Mouse (Mus musculus): ENCODE measurements around the gene Cela3b. TPM values are rescaled to one million over a fixed set of nuclear protein-coding genes. Genes with fewer than 3 reads are reported as not detected.

Cela3b gene
- polyA plus RNA-seq, 1 experiment from 2014 or later, result 0.42 TPM

GRCm38 (mm10) chr4:137465125-137465787, 34.9 kb upstream of the Cela3b start:
- Histone ChIP-seq H3K27ac (ENCODE audit: low read depth) (peak overlapping the region; percentile 29; the same call in 1 of the 2 replicates), H3K27me3 (ENCODE audit: insufficient read depth, low read length) (0 out of 2 replicates have a peak, but pooled peaks cover 2% of the 10 kb centered on the region), H3K4me1 (ENCODE audit: insufficient read depth) (peaks cover 10% of the 10 kb centered on the region), H3K4me3 (ENCODE audit: low read depth, low read length) (no peak overlapping the region), H3K4me2 (ENCODE audit: low read depth, low read length) (no peak overlapping the region), H3K9ac (replicated peaks) (no peak overlapping the region), H3K36me3 (replicated peaks; ENCODE audit: insufficient read depth, low read length) (no peaks in the 10 kb centered on the region), H3K9me3 (ENCODE audit: low read length) (no peaks in the 10 kb centered on the region)
- TF ChIP-seq CTCF (IDR thresholded peaks at IDR 0.05; ENCODE audit: low read depth) (no peak), EP300 (IDR thresholded peaks at IDR 0.05; ENCODE audit: low read depth) (no peak)
- DNase-seq (no peak), ATAC-seq (no peak)
- 59% methylated on average over 13 of the region's 13 CpGs for WGBS (ENCODE audit: insufficient replicate concordance)

DNA sequence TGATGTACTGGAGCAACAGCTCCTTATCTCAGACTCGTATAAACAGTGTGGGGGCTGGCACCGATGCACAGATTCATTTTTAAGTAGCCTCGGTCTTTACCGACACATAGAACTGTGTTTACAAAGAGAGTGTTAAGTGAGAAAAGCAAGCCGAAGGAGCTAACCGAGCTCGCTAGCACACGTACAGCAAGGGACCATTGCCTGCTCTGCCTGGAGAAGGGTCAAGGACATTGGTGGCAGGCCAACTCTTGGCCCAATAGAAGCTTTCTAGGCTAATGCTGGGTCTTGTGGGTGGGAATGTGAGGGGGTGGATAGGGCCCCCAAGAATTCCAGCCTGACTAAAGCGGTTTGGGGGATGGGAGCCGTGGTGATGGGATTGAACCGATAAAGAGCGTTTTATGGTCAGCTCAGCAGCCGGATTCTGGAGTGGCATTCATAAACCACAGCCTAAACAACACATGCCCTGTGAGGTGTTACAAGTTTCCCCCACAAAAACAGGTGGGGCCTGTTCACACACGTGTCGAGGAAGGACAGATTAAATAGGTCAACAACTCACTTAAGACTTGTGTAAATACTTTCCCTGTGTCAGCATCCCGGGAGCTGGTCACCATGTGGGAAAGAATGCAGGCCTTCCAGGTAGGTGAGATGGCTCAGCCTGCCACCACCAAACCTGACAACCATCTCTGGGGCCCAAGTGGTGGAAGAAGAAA, 31.8 kb upstream of the Cela3b start:
- WGBS (ENCODE audit: insufficient replicate concordance), result 62% methylated on average over 16 of the region's 16 CpGs
- Histone ChIP-seq H3K36me3 (replicated peaks; ENCODE audit: insufficient read depth, low read length) (no peaks in the 10 kb centered on the region), H3K27me3 (ENCODE audit: insufficient read depth, low read length) (no peaks in the 10 kb centered on the region), H3K9ac (replicated peaks) (no peak overlapping the region), H3K4me2 (ENCODE audit: low read depth, low read length) (no peak overlapping the region), H3K4me1 (ENCODE audit: insufficient read depth) (peaks cover 3% of the 10 kb centered on the region; the same call in 1 of the 2 replicates), H3K9me3 (ENCODE audit: low read length) (no peaks in the 10 kb centered on the region), H3K4me3 (ENCODE audit: low read depth, low read length) (no peak overlapping the region), H3K27ac (ENCODE audit: low read depth) (no peak overlapping the region)
- TF ChIP-seq EP300 (IDR thresholded peaks at IDR 0.05; ENCODE audit: low read depth) (no peak), CTCF (IDR thresholded peaks at IDR 0.05; ENCODE audit: low read depth) (no peak)
- DNase-seq, result no peak
- ATAC-seq, result no peak

- H3K9ac ChIP-seq (replicated peaks), result no peak overlapping the region
- no peak overlapping the region for H3K4me2 ChIP-seq (ENCODE audit: low read depth, low read length)
- H3K27ac ChIP-seq (ENCODE audit: low read depth), result no peak overlapping the region
- no peak overlapping the region for H3K4me3 ChIP-seq (ENCODE audit: low read depth, low read length)
- WGBS (ENCODE audit: insufficient replicate concordance), result 67% methylated on average over 4 of the region's 4 CpGs
- TF ChIP-seq CTCF (IDR thresholded peaks at IDR 0.05; ENCODE audit: low read depth) (no peak), EP300 (IDR thresholded peaks at IDR 0.05; ENCODE audit: low read depth) (no peak)
- H3K9me3 ChIP-seq (ENCODE audit: low read length), result no peaks in the 10 kb centered on the region
- H3K36me3 ChIP-seq (replicated peaks; ENCODE audit: insufficient read depth, low read length), result no peaks in the 10 kb centered on the region
- H3K27me3 ChIP-seq (ENCODE audit: insufficient read depth, low read length), result no peaks in the 10 kb centered on the region
- DNase-seq (no peak), ATAC-seq (no peak)
- peaks cover 10% of the 10 kb centered on the region for H3K4me1 ChIP-seq (ENCODE audit: insufficient read depth)
Measured at GRCm38 (mm10) chr4:137461217-137461616, 30.9 kb upstream of the Cela3b start.

- no peaks in the 10 kb centered on the region for H3K27me3 ChIP-seq (ENCODE audit: insufficient read depth, low read length)
- H3K4me2 ChIP-seq (ENCODE audit: low read depth, low read length), result no peak overlapping the region
- no peak overlapping the region for H3K9ac ChIP-seq (replicated peaks)
- H3K4me3 ChIP-seq (ENCODE audit: low read depth, low read length), result no peak overlapping the region
- 80% methylated on average over 14 of the region's 14 CpGs for WGBS (ENCODE audit: insufficient replicate concordance)
- TF ChIP-seq EP300 (IDR thresholded peaks at IDR 0.05; ENCODE audit: low read depth) (no peak), CTCF (IDR thresholded peaks at IDR 0.05; ENCODE audit: low read depth) (no peak)
- DNase-seq (no peak), ATAC-seq (no peak)
- H3K4me1 ChIP-seq (ENCODE audit: insufficient read depth), result peaks cover 10% of the 10 kb centered on the region
- no peaks in the 10 kb centered on the region for H3K9me3 ChIP-seq (ENCODE audit: low read length)
- no peaks in the 10 kb centered on the region for H3K36me3 ChIP-seq (replicated peaks; ENCODE audit: insufficient read depth, low read length)
- H3K27ac ChIP-seq (ENCODE audit: low read depth), result no peak overlapping the region
Measured at GRCm38 (mm10) chr4:137460676-137461075, 30.3 kb upstream of the Cela3b start.

- TF ChIP-seq EP300 (IDR thresholded peaks at IDR 0.05; ENCODE audit: low read depth), result no peak
- no peak for TF ChIP-seq CTCF (IDR thresholded peaks at IDR 0.05; ENCODE audit: low read depth)
- 22% methylated on average over 5 of the region's 5 CpGs for WGBS (ENCODE audit: insufficient replicate concordance)
- DNase-seq, result no peak
- Histone ChIP-seq H3K27ac (ENCODE audit: low read depth) (no peak overlapping the region), H3K4me1 (ENCODE audit: insufficient read depth) (peaks cover 10% of the 10 kb centered on the region), H3K36me3 (replicated peaks; ENCODE audit: insufficient read depth, low read length) (no peaks in the 10 kb centered on the region), H3K27me3 (ENCODE audit: insufficient read depth, low read length) (no peaks in the 10 kb centered on the region), H3K9ac (replicated peaks) (no peak overlapping the region), H3K4me2 (ENCODE audit: low read depth, low read length) (no peak overlapping the region), H3K9me3 (ENCODE audit: low read length) (no peaks in the 10 kb centered on the region), H3K4me3 (ENCODE audit: low read depth, low read length) (no peak overlapping the region)
- no peak for ATAC-seq
Measured at GRCm38 (mm10) chr4:137458861-137459260, 28.5 kb upstream of the Cela3b start.

- Histone ChIP-seq H3K4me1 (ENCODE audit: insufficient read depth) (peaks cover 10% of the 10 kb centered on the region), H3K27me3 (ENCODE audit: insufficient read depth, low read length) (no peaks in the 10 kb centered on the region), H3K27ac (ENCODE audit: low read depth) (no peak overlapping the region), H3K4me3 (ENCODE audit: low read depth, low read length) (no peak overlapping the region), H3K9me3 (ENCODE audit: low read length) (no peaks in the 10 kb centered on the region), H3K4me2 (ENCODE audit: low read depth, low read length) (no peak overlapping the region), H3K36me3 (replicated peaks; ENCODE audit: insufficient read depth, low read length) (no peaks in the 10 kb centered on the region), H3K9ac (replicated peaks) (no peak overlapping the region)
- 76% methylated on average over 9 of the region's 9 CpGs for WGBS (ENCODE audit: insufficient replicate concordance)
- ATAC-seq (no peak), DNase-seq (no peak)
- TF ChIP-seq EP300 (IDR thresholded peaks at IDR 0.05; ENCODE audit: low read depth), result no peak
- TF ChIP-seq CTCF (IDR thresholded peaks at IDR 0.05; ENCODE audit: low read depth), result no peak
Measured at GRCm38 (mm10) chr4:137458310-137458709, 28.0 kb upstream of the Cela3b start.
